ENCODE assay signal across 11 mouse cellular contexts in genomic region chr13:52035731-52036130, GRCm38 (mm10).
DNase-seq lines count a peak whose midpoint lies in the region; ATAC-seq and TF ChIP-seq lines count a peak whose summit lies in the region.
"Had no signal": no experiment of that assay in that cellular context is flagged by ENCODE, and none has a peak within 500 bp of the region (broad histone marks: within the 10 kb centered on the region; RNA-seq: fewer than 3 reads in every experiment).

No protein-coding gene starts in this region.

- peak; percentile 43; the same call in 1 of the 2 replicates for ATAC-seq in lung, embryonic 16.5 days (ENCODE audit: low read depth)
- ATAC-seq in liver, embryonic 11.5 days (replicated peaks; ENCODE audit: low FRiP score): peak; percentile 51; the same call in 1 of the 2 replicates
- peak; percentile 21; the same call in 1 of the 2 replicates for ATAC-seq in neutrophil, adult 5-6 weeks (ENCODE audit: extremely low read depth, insufficient number of reproducible peaks, low FRiP score, poor library complexity, severe bottlenecking)

- no peaks in the 10 kb centered on the region for H3K36me3 ChIP-seq in lung, embryonic 16.5 days (ENCODE audit: control insufficient read depth, insufficient read depth, low read length)
- H3K36me3 ChIP-seq in liver, embryonic 11.5 days (ENCODE audit: control insufficient read depth, insufficient read depth, low read length): no peaks in the 10 kb centered on the region
- H3K36me3 ChIP-seq: heart, embryonic 10.5 days; hindbrain, embryonic 15.5 days had no signal

- no peak for TF ChIP-seq POLR2A in lung, adult 2 months (IDR thresholded peaks at IDR 0.05; ENCODE audit: borderline replicate concordance, extremely low read depth, low read depth, low read length)

- no peak overlapping the region for H3K27ac ChIP-seq in lung, embryonic 16.5 days (ENCODE audit: low read length)
- no peak overlapping the region; the same call in 1 of the 2 replicates for H3K27ac ChIP-seq in liver, embryonic 11.5 days (ENCODE audit: low read depth, low read length)
- H3K27ac ChIP-seq: hindbrain, embryonic 15.5 days; macrophage had no signal

- TF ChIP-seq CTCF in lung, adult 2 months (IDR thresholded peaks at IDR 0.05; ENCODE audit: insufficient read depth, low read length): no peak

- H3K4me2 ChIP-seq in lung, embryonic 16.5 days (ENCODE audit: low read depth, low read length): no peak overlapping the region
- no peak overlapping the region for H3K4me2 ChIP-seq in liver, embryonic 11.5 days
- H3K4me2 ChIP-seq: hindbrain, embryonic 15.5 days had no signal

- WGBS in lung, embryonic 16.5 days: 53% methylated on average over 6 of the region's 6 CpGs
- 46% methylated on average over 6 of the region's 6 CpGs for WGBS in lung, adult 2 months
- 51% methylated on average over 6 of the region's 6 CpGs for WGBS in liver, embryonic 11.5 days

- no peak for DNase-seq in lung, adult 2 months
- peak; percentile 31 for DNase-seq in T-cell, adult 2 months (ENCODE audit: low spot score)
- DNase-seq in liver, embryonic 11.5 days (ENCODE audit: low spot score): no peak
- no peak for DNase-seq in ovary, adult 18-20 months (ENCODE audit: low spot score)
- DNase-seq in kidney, postnatal 14 days: no peak
- no peak for DNase-seq in frontal cortex, postnatal 36 days (ENCODE audit: low spot score in 2 of 2)

- no peak overlapping the region for H3K4me3 ChIP-seq in lung, embryonic 16.5 days (ENCODE audit: low read length)
- H3K4me3 ChIP-seq in lung, adult 2 months (replicated peaks; ENCODE audit: extremely low read depth, low read depth, low read length): no peak overlapping the region
- H3K4me3 ChIP-seq in liver, embryonic 11.5 days (ENCODE audit: low read depth, low read length): no peak overlapping the region
- H3K4me3 ChIP-seq: heart, embryonic 10.5 days; hindbrain, embryonic 15.5 days had no signal

- H3K9ac ChIP-seq in lung, embryonic 16.5 days (ENCODE audit: low read length): no peak overlapping the region
- no peak overlapping the region for H3K9ac ChIP-seq in liver, embryonic 11.5 days (ENCODE audit: low read depth, low read length)
- H3K9ac ChIP-seq: hindbrain, embryonic 15.5 days had no signal

- H3K4me1 ChIP-seq in lung, embryonic 16.5 days (replicated peaks; ENCODE audit: control insufficient read depth, insufficient read depth, low read length): peaks cover 13% of the 10 kb centered on the region
- H3K4me1 ChIP-seq in lung, adult 2 months (ENCODE audit: control insufficient read depth, insufficient read depth, low read length): no peaks in the 10 kb centered on the region
- H3K4me1 ChIP-seq in liver, embryonic 11.5 days (replicated peaks; ENCODE audit: control insufficient read depth, insufficient read depth, low read length): no peaks in the 10 kb centered on the region

- no peaks in the 10 kb centered on the region for H3K9me3 ChIP-seq in lung, embryonic 16.5 days (ENCODE audit: control insufficient read depth, low read length)
- no peaks in the 10 kb centered on the region for H3K9me3 ChIP-seq in liver, embryonic 11.5 days (ENCODE audit: control insufficient read depth, low read length)
- H3K9me3 ChIP-seq: heart, embryonic 10.5 days; hindbrain, embryonic 15.5 days had no signal

- no peaks in the 10 kb centered on the region for H3K27me3 ChIP-seq in lung, embryonic 16.5 days (ENCODE audit: control insufficient read depth, insufficient read depth, low read depth, low read length)
- no peaks in the 10 kb centered on the region for H3K27me3 ChIP-seq in liver, embryonic 11.5 days (replicated peaks; ENCODE audit: control insufficient read depth, insufficient read depth, low read length)
- H3K27me3 ChIP-seq: hindbrain, embryonic 15.5 days had no signal
